Mouse (Mus musculus) kidney, adult 2 months (tissue): ENCODE measurements at regions not wholly inside any gene's neighbourhood (a gene's known extent, or its start where the extent isn't known, plus 50 kb on each side); places are given as distances from the start of the nearest gene placed in this dataset.

Experiments used
- DNase-seq: peaks from one replicate; pipeline ENCODE4 v3.0.0; 2021
- H3K27ac ChIP-seq: fragments of 200-500 bp; 2 replicates; pipeline ENCODE4 v1.5.1; 2012; ENCODE audit warnings: low read depth, low read length, control low read depth, inconsistent platforms; ENCODE audit not compliant: insufficient read depth
- H3K27me3 ChIP-seq: fragments of 200-500 bp; replicated peaks from 2 replicates; pipeline ENCODE4 v1.6.1; 2012; ENCODE audit warnings: mild to moderate bottlenecking, moderate library complexity, low read length, inconsistent platforms; ENCODE audit not compliant: control insufficient read depth, insufficient read depth
- H3K36me3 ChIP-seq: fragments of 200-500 bp; 2 replicates; pipeline ENCODE4 v1.6.1; 2012; ENCODE audit warnings: mild to moderate bottlenecking, moderate library complexity, low read length, inconsistent platforms; ENCODE audit not compliant: control insufficient read depth, insufficient read depth
- H3K4me1 ChIP-seq: fragments of 200-500 bp; 2 replicates; pipeline ENCODE4 v1.6.1; 2011; ENCODE audit warnings: low read length; ENCODE audit not compliant: control insufficient read depth, insufficient read depth
- H3K4me3 ChIP-seq: fragments of 200-500 bp; 2 replicates; pipeline ENCODE4 v1.5.1; 2011; ENCODE audit warnings: mild to moderate bottlenecking, low read depth, low read length, control low read depth; ENCODE audit not compliant: insufficient read depth
- CTCF ChIP-seq: fragments of 200-500 bp; conservative IDR thresholded peaks from 2 replicates; pipeline ENCODE4 v1.5.1; 2011; ENCODE audit warnings: low read depth, mild to moderate bottlenecking, control low read depth, low read length, moderate library complexity, mixed read lengths; ENCODE audit not compliant: insufficient read depth, insufficient read length
- POLR2A ChIP-seq: fragments of 200-500 bp; IDR thresholded peaks from one replicate; pipeline ENCODE4 v1.6.1; 2011; ENCODE audit warnings: low read depth, low read length, control low read depth
- WGBS: fragments of 180-500 bp; shearing (Covaris S2); methylation state at CpG from one replicate; pipeline ENCODE4 v1.1.7; 2018; 5-methylcytosine and 5-hydroxymethylcytosine counted together

DNA sequence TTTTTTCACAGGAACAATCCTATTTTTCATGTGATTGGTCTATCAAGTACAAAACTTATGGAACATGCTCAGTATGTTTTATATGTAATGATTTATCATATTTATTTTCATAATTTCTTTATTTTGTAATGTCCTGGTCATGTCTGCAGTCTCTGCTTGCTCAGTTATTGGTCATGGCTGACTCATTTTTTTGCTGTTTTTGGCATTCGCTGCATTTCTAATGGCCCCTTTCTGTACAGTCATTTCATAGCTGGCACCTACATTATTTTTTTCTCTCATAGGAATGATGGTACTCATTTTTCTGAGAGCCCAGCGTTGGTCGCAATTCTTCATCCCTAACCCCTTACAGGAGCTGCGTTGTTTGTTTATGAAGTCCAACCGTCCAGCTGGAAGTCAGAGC, 136.5 kb upstream of the Fam92a start:
- TF ChIP-seq CTCF (no peak), POLR2A (no peak)
- no peak for DNase-seq

DNA sequence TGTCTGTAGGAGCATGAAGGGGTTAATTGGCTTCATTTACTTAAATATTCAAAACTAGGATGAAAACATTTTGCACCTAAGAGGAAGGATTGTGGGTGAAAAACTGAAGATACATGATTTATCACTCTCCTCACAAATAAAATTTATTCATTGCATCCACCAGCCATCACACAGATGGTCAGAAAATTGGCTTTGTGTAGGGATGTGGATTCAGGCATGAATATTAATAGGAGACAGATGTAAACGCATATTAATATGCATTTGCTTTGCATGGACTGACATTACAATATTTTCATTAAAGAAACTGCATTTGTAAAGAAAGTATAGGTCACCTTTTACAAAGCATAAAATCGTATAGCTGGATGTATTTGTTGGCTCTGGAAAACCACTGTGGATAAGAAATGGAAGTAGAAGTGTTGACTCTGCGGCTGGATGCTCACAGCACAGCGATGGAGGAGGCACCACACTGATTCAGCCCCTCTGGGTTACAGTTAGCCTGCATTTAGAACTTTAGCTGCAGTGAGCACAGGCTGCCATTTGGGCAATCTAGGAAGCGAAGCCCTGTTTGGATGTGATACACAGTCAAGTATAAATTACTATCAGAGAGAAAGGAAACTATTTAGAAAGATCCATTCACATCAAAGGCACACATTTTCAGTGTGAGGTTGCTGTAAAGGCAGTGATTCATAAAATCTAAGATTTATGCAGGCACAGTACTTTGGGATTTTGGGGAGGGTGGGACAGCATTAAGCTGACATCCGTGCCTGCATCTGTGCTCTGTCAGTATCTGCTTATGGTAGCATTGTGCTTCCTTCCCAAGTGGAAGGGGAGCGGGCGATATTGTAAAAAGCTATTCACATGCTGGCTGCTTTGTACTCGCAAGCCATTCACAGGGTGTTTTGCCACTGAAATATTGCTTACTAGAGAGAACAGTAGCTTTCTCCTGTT, 135.1 kb upstream of the Fam92a start:
- no peak for TF ChIP-seq CTCF
- TF ChIP-seq POLR2A, result no peak
- H3K4me1 ChIP-seq, result no peaks in the 10 kb centered on the region
- no peaks in the 10 kb centered on the region for H3K27me3 ChIP-seq
- DNase-seq, result no peak
- no peaks in the 10 kb centered on the region for H3K36me3 ChIP-seq
- no peak overlapping the region for H3K4me3 ChIP-seq
- WGBS, result 68% methylated on average over 9 of the region's 9 CpGs
- no peak overlapping the region for H3K27ac ChIP-seq

More for the DNA sequence above, 136.5 kb upstream of the Fam92a start:
- Histone ChIP-seq H3K27ac (no peak overlapping the region), H3K27me3 (no peaks in the 10 kb centered on the region), H3K4me3 (no peak overlapping the region), H3K36me3 (no peaks in the 10 kb centered on the region), H3K4me1 (no peaks in the 10 kb centered on the region)
- 88% methylated on average over 5 of the region's 5 CpGs for WGBS

DNA sequence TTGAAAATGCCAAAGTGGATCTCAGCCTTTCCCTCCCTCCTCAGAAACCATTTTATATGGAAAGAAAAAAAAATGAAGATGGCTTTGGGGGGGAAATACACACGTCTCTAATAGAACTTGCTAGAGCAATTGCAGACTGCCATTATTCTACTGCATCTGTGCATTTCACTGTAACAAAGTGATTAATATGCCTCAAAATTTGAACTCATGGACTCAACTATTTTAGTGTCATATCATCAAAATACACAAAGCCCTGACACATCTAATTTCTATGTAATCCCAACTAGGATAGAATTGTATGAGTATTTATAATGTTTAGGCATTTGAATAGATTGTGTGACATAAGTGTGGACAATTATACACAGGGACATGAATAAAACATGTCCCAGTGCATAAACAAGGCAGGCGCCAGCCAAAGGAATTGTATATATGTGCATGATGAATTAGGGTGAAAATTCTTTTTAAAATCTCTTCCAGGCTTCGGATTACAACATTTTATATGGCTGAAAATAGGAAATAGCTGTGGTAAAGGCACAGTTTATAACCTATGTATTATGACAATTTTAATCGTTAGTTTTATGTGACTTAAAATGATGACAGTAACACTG, 115.4 kb upstream of the Fam92a start:
- H3K4me1 ChIP-seq, result no peaks in the 10 kb centered on the region
- no peak for TF ChIP-seq POLR2A
- no peak for TF ChIP-seq CTCF
- DNase-seq, result no peak
- H3K27ac ChIP-seq, result no peak overlapping the region
- H3K36me3 ChIP-seq, result no peaks in the 10 kb centered on the region
- 76% methylated on average over 4 of the region's 4 CpGs for WGBS
- no peaks in the 10 kb centered on the region for H3K27me3 ChIP-seq
- no peak overlapping the region for H3K4me3 ChIP-seq

DNA sequence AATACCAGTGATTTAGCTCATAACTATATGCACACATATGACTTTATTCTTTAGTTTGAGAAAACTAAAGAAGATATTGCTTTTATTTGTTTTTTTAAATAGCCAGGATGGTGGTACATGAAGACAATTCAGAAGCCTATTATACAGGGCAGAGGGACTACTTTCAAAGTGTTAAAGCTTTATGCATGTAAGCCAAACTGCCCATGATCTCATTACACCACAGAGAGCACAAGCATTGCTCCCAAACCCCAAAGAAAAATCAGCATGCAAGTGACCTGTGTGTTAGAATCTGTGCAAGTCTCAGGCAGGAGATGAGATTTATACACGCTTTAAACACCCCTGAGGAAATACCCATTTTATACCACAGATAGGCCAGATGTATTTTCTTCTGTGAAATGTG, 114.6 kb upstream of the Fam92a start:
- H3K27me3 ChIP-seq, result no peaks in the 10 kb centered on the region
- TF ChIP-seq CTCF (no peak), POLR2A (no peak)
- no peaks in the 10 kb centered on the region for H3K4me1 ChIP-seq
- no peak overlapping the region for H3K4me3 ChIP-seq
- H3K27ac ChIP-seq, result no peak overlapping the region
- DNase-seq, result no peak
- no peaks in the 10 kb centered on the region for H3K36me3 ChIP-seq
- 80% methylated on average over 1 of the region's 1 CpGs for WGBS

DNA sequence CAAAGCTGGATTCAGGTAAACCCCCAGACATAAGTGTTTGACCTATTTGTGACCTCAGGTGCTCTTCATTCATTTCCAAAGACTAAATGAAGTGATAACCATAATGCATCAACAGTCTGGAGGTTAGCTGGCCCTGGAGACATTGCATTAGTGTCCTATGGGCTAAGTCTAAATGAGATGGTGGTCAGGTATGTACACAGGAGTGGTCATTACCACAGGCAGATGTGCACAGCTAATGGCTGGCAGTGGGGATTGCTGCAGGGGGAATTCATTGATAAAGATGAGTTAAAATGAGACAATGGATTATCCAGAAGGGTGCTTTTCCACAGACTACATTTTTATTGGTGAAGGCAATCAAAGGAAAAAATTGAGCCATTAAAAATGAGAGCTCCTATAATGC, 114.2 kb upstream of the Fam92a start:
- DNase-seq, result no peak
- Histone ChIP-seq H3K27me3 (no peaks in the 10 kb centered on the region), H3K36me3 (no peaks in the 10 kb centered on the region), H3K4me1 (no peaks in the 10 kb centered on the region), H3K27ac (no peak overlapping the region), H3K4me3 (no peak overlapping the region)
- TF ChIP-seq POLR2A (no peak), CTCF (no peak)

DNA sequence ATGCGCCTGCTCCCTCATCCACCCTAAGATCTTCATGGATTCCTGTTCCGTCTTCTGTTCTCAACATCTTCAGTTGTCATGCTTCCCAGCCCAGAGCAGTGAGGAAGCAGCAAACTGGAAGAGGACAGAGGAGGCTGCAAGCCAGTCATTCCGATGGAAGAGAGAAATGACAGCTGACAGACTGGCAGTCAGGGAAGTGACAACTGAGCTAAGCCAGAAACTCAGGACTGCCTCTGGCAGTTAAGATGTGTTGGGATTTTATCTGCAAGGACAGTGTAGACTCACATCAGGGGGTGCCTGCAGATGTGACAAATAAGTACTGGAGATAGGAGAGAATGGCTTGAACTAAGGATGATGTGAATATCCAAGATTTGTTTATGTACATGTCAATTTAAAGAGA, 106.1 kb upstream of the Fam92a start:
- DNase-seq, result no peak
- TF ChIP-seq CTCF (no peak), POLR2A (no peak)
- WGBS, result 84% methylated on average over 3 of the region's 3 CpGs
- Histone ChIP-seq H3K4me1 (no peaks in the 10 kb centered on the region), H3K4me3 (no peak overlapping the region), H3K27ac (no peak overlapping the region), H3K27me3 (no peaks in the 10 kb centered on the region), H3K36me3 (no peaks in the 10 kb centered on the region)

- 80% methylated on average over 6 of the region's 6 CpGs for WGBS
- no peak for DNase-seq
- no peaks in the 10 kb centered on the region for H3K27me3 ChIP-seq
- H3K4me1 ChIP-seq, result no peaks in the 10 kb centered on the region
- no peak overlapping the region for H3K4me3 ChIP-seq
- TF ChIP-seq POLR2A, result no peak
- no peak for TF ChIP-seq CTCF
- no peak overlapping the region for H3K27ac ChIP-seq
- no peaks in the 10 kb centered on the region for H3K36me3 ChIP-seq
Measured at GRCm38 (mm10) chr4:12273369-12273768, 101.6 kb upstream of the Fam92a start.
